Mouse (Mus musculus): ENCODE results near the gene Acvrl1.
A peak's percentile ranks its signal among the peaks of the same experiment; 100 is the strongest.

Acvrl1 gene

DNA sequence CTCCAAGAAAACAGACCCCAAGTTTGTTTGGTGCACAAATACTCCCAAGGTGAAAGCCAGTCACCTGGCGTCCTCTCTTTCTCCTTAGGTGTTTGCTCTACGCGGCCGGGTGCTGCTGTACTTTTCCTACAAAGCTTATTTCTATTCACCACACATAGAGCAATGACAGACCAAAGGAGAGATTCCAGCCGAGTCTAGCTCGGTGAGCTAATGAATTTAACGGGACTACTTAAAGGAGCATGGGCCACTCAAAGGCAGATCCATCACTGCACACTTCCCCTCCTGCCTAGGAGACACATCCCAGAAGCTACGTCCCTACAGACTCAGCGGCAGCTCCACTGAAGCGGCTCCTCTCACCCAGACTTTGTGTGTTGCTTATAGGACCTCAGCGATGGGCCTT, 39.2 kb downstream of the Acvrl1 start:
- DNase-seq (ENCODE audit: low read depth, low spot score) = no peak

DNA sequence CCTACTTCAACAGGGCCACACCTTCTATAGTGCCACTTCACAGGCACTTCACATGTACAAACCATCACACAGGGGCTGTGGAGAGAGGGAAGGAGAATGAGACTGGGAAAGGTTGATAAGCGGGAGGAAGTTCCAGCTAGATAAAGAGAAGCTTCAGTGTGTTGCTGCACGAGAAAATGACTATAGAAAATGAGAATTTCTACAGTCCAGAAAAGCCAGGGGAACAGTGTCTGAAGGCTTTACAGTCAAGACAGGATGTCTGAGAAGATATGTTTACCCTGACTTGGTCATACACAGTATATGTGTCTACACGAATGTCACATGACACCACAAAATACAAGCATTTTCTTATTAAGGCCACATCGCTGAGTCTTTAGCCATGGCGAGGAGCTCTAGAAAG, 41.6 kb downstream of the Acvrl1 start:
- no peak for DNase-seq (ENCODE audit: low read depth, low spot score)

GRCm38 (mm10) chr15:101170413-101170980, 42.2 kb downstream of the Acvrl1 start:
- no peak for DNase-seq (ENCODE audit: low read depth, low spot score)

GRCm38 (mm10) chr15:101171272-101171671, 43.0 kb downstream of the Acvrl1 start:
- DNase-seq (ENCODE audit: low read depth, low spot score) = no peak

GRCm38 (mm10) chr15:101172016-101172415, 43.7 kb downstream of the Acvrl1 start:
- no peak for DNase-seq (ENCODE audit: low read depth, low spot score)

GRCm38 (mm10) chr15:101173421-101174211, 45.3 kb downstream of the Acvrl1 start, which contains the start of gene Acvr1b:
Gene Acvr1b (plus strand): TSS chr15:101174067.
- peak; percentile 70 for DNase-seq (ENCODE audit: low read depth, low spot score)

- no peak for DNase-seq (ENCODE audit: low read depth, low spot score)
These were observed 46.2 kb downstream of the Acvrl1 start for GRCm38 (mm10) chr15:101174294-101175130.

- no peak for DNase-seq (ENCODE audit: low read depth, low spot score)
These were observed 46.8 kb downstream of the Acvrl1 start for GRCm38 (mm10) chr15:101175131-101175460.

GRCm38 (mm10) chr15:101175613-101176283, 47.4 kb downstream of the Acvrl1 start:
- no peak for DNase-seq (ENCODE audit: low read depth, low spot score)

DNA sequence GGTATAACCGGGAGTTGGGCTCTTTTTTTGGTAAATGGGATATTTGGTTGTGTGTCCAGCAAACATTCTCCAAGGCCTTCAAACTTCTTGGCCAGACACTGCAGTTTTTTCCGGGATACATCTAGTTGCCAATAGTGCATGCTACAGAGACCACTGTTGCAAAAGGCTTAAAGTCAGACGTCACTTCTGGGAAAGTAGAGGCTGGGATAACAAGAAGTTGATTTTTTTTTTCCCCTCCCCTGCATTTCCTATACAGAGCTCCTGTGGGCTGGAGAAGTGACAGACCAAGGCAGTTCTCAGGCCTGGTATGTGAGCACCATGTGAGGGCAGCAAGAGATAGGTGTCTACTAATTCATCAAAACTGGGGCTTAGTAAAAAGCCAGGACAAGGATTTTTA, 48.0 kb downstream of the Acvrl1 start:
- no peak for DNase-seq (ENCODE audit: low read depth, low spot score)

GRCm38 (mm10) chr15:101176795-101177691, 48.7 kb downstream of the Acvrl1 start:
- DNase-seq (ENCODE audit: low read depth, low spot score) = no peak

GRCm38 (mm10) chr15:101180363-101181105, 52.2 kb downstream of the Acvrl1 start:
- DNase-seq (ENCODE audit: low read depth, low spot score) = no peak

- no peak for DNase-seq (ENCODE audit: low read depth, low spot score)
These were observed 52.8 kb downstream of the Acvrl1 start for GRCm38 (mm10) chr15:101181106-101181466.

DNA sequence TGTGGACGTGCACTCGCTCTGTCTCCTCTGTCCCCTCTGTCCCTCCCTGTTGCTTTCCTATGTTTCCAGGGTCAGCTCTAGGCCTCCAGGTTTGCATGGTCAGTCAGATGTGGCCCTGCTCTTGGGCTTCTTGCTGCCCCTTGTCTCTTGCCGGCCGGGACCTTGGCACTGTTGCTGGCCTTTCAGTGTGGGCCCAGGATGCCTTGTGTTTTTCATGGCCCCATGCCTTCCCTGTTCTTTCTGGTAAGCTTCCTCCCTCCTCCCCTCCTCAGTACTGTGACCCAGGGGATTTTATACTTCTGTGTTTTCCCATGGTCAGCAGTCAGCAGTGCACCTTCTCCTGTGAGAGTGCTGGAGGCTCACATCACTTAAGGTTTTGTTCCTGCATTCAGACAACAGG, 53.2 kb downstream of the Acvrl1 start:
- no peak for DNase-seq (ENCODE audit: low read depth, low spot score)

DNA sequence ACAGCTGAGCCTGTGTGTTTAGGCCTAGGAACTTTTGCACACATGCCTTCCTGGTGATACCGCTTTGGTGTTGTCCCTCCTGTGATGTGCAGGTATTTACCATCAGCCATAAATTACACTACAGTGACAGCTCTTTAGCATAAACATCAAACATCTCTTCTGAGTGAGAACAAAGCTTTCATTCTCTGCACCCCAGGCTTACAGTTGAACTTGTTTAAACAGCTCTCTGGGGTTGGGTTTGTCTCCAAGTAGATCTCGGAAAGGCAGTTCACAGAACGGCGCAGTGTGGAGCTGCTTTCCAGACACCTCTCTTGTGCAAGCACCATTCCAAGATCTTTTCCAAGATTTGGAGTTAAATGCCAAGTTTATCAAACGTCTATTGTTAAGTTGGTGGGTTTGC, 54.4 kb downstream of the Acvrl1 start:
- DNase-seq (ENCODE audit: low read depth, low spot score) = no peak

GRCm38 (mm10) chr15:101184300-101184699, 56.0 kb downstream of the Acvrl1 start:
- DNase-seq (ENCODE audit: low read depth, low spot score) = no peak

DNA sequence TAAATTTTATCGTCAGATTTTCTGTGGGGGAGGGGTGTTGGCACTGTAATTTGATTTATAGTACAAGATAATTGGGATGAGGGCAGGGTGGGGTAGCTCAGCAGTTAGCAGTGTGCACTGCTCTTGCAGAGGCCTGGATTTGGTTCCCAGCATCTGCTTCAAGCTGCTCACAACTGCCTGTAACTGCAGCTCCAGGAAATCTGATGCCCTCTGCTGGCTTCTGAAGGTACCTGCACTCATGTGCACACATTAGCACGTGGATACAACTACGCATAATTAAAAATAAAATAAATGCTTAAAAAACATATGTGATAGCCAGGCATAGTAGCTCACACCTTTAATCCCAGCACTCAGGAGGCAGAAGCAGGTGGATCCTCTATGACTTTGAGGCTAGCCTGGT, 57.2 kb downstream of the Acvrl1 start:
- no peak for DNase-seq (ENCODE audit: low read depth, low spot score)

GRCm38 (mm10) chr15:101187907-101188306, 59.6 kb downstream of the Acvrl1 start:
- DNase-seq (ENCODE audit: low read depth, low spot score) = no peak

DNA sequence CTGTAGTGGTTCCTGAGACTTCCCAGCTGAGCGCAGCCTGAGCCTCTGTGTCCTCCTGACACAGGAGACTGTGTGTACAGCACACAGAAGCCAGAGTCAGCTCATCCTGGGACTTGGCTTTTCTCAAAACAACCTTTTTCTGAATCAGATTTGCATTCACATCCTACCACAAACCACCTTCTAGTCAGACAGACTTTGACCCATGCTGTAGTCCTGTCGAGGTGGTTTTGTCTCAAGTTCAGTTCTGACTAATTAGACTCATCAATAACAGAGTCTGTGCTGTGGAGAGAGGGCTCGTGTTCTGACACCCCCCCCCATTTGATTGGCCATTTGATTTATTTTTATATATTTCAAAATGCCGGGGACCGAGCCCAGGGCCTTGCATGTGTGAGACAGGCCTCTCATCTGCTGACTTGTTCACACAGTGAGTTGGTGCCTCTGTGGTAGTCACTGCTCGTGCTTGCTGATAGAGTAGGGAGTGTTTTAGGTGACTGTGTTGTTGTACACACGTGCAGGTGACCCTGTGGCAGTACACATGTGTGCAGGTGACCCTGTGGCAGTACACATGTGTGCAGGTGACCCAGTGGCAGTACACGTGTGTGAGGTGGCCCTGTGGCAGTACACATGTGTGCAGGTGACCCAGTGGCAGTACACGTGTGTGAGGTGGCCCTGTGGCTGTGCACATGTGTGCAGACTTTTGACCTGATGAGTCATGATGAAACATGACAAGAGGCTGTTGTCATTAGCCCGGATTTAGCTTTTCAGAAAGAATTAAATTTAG, 61.8 kb downstream of the Acvrl1 start:
- no peak for DNase-seq (ENCODE audit: low read depth, low spot score)

DNA sequence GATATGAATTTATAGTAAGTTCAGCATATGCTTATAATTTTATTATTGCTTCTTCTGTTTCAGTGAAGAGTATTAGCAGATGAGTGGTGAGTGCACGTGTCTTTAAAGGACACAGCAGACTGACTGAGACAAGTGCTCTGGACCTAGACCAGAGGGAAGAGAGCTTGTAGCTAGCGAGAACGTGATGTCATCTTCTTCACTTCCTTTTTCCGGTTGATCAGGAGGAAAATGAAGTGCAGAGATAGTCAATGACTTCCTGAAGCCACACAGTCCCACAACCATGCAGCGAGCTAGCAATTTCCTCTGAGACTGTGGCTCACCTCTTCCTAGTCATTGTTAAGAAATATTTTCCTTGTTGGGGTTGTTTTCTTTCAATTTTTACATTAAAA, 62.4 kb downstream of the Acvrl1 start:
- DNase-seq (ENCODE audit: low read depth, low spot score) = no peak
